Mouse (Mus musculus) cortical plate, adult 2 months (tissue): ENCODE results near the gene Med25. TPM values are rescaled to one million over a fixed set of nuclear protein-coding genes. Genes with fewer than 3 reads are reported as not detected.

Experiments used
- H3K27ac ChIP-seq: fragments of 200-500 bp; 2 replicates; pipeline ENCODE4 v1.5.1; 2012; ENCODE audit warnings: low read length, control low read depth, inconsistent platforms; ENCODE audit not compliant: insufficient read depth
- H3K4me1 ChIP-seq: fragments of 200-500 bp; 2 replicates; pipeline ENCODE4 v1.6.1; 2011; ENCODE audit warnings: low read length; ENCODE audit not compliant: control insufficient read depth, insufficient read depth
- H3K4me3 ChIP-seq: fragments of 200-500 bp; 2 replicates; pipeline ENCODE4 v1.5.1; 2011; ENCODE audit warnings: mild to moderate bottlenecking, low read length, control low read depth; ENCODE audit not compliant: insufficient read depth
- CTCF ChIP-seq: fragments of 200-500 bp; IDR thresholded peaks from 2 replicates; pipeline ENCODE4 v1.5.1; 2011; ENCODE audit warnings: mild to moderate bottlenecking, control low read depth, low read length; ENCODE audit not compliant: insufficient read depth; ENCODE audit errors: extremely low read depth
- POLR2A ChIP-seq: fragments of 200-500 bp; IDR thresholded peaks from 2 replicates; pipeline ENCODE4 v1.6.1; 2011; ENCODE audit warnings: mild to moderate bottlenecking, low read length, control low read depth; ENCODE audit not compliant: insufficient read depth; ENCODE audit errors: extremely low read depth
- polyA plus RNA-seq: library from polyadenylated mRNA; depleted of rRNA; stranded (reverse); fragments of >200 nt; gene quantifications from 2 replicates; pipeline ENCODE4 v1.2.3, GENCODE M21; 2012

Gene Med25
- polyA plus RNA-seq, 1 experiment, result 121 TPM

GRCm38 (mm10) chr7:44867802-44868201 is 24.7 kb downstream of the Med25 start:
- Histone ChIP-seq H3K4me3 (peak overlapping the region; percentile 5), H3K4me1 (peaks cover 6% of the 10 kb centered on the region), H3K27ac (no peak overlapping the region)
- TF ChIP-seq POLR2A, result no peak
- TF ChIP-seq CTCF, result no peak

- Histone ChIP-seq H3K4me3 (peak overlapping the region; percentile 5; the same call in 1 of the 2 replicates), H3K4me1 (peaks cover 6% of the 10 kb centered on the region), H3K27ac (no peak overlapping the region)
- no peak for TF ChIP-seq CTCF
- no peak for TF ChIP-seq POLR2A
Measured at GRCm38 (mm10) chr7:44867010-44867702, 25.4 kb downstream of the Med25 start.

GRCm38 (mm10) chr7:44866276-44867009 is 26.1 kb downstream of the Med25 start:
- TF ChIP-seq POLR2A (no peak), CTCF (no peak)
- Histone ChIP-seq H3K27ac (peak overlapping the region; percentile 44), H3K4me1 (peaks cover 6% of the 10 kb centered on the region), H3K4me3 (no peak overlapping the region)

GRCm38 (mm10) chr7:44864595-44865542 is 27.6 kb downstream of the Med25 start:
- Histone ChIP-seq H3K4me3 (no peak overlapping the region), H3K27ac (no peak overlapping the region), H3K4me1 (peaks cover 6% of the 10 kb centered on the region)
- TF ChIP-seq POLR2A, result 0 out of 2 replicates have a peak, but pooled peaks have one; percentile 7
- no peak for TF ChIP-seq CTCF

GRCm38 (mm10) chr7:44863982-44864494 is 28.5 kb downstream of the Med25 start:
- no peak overlapping the region for H3K27ac ChIP-seq
- peaks cover 6% of the 10 kb centered on the region for H3K4me1 ChIP-seq
- H3K4me3 ChIP-seq, result no peak overlapping the region
- TF ChIP-seq POLR2A, result no peak

- no peak overlapping the region for H3K4me3 ChIP-seq
- H3K27ac ChIP-seq, result no peak overlapping the region
- H3K4me1 ChIP-seq, result peaks cover 5% of the 10 kb centered on the region
- no peak for TF ChIP-seq CTCF
- TF ChIP-seq POLR2A, result 0 out of 2 replicates have a peak, but pooled peaks have one; percentile 2
Measured at GRCm38 (mm10) chr7:44863210-44863609, 29.3 kb downstream of the Med25 start.

GRCm38 (mm10) chr7:44862434-44862833 is 30.1 kb downstream of the Med25 start:
- TF ChIP-seq CTCF (no peak), POLR2A (no peak)
- no peak overlapping the region for H3K4me3 ChIP-seq
- no peak overlapping the region for H3K27ac ChIP-seq
- H3K4me1 ChIP-seq, result peaks cover 5% of the 10 kb centered on the region

GRCm38 (mm10) chr7:44861429-44861816 is 31.1 kb downstream of the Med25 start:
- H3K27ac ChIP-seq, result no peak overlapping the region
- no peak overlapping the region for H3K4me3 ChIP-seq
- peaks cover 2% of the 10 kb centered on the region for H3K4me1 ChIP-seq
- no peak for TF ChIP-seq CTCF
- TF ChIP-seq POLR2A, result no peak
